Mouse (Mus musculus) kidney, postnatal 4 days (tissue): ENCODE measurements around the gene Smim27.

Experiments used
- DNase-seq, 2 experiments: peaks; one replicate each; pipeline ENCODE4 v3.0.0; 2021; ENCODE audit warnings: mixed read lengths in 2 of 2

Smim27 gene

GRCm38 (mm10) chr4:40269430-40270032, at the start of gene Smim27, which contains the start of gene Topors:
Gene Smim27 (plus strand): TSS chr4:40269579.
Gene Topors (minus strand): TSS chr4:40269850.
- DNase-seq = peak; percentile 95 to 97

GRCm38 (mm10) chr4:40220437-40220836, 48.9 kb upstream of the Smim27 start:
- no peak for DNase-seq

GRCm38 (mm10) chr4:40221004-40221760, 48.2 kb upstream of the Smim27 start:
- DNase-seq = no peak

GRCm38 (mm10) chr4:40221876-40222585, 47.3 kb upstream of the Smim27 start:
- DNase-seq = no peak

- no peak for DNase-seq
Observed at GRCm38 (mm10) chr4:40226095-40226494, 43.3 kb upstream of the Smim27 start.

- DNase-seq = no peak
Observed at GRCm38 (mm10) chr4:40227131-40227530, 42.2 kb upstream of the Smim27 start.

GRCm38 (mm10) chr4:40227886-40228285, 41.5 kb upstream of the Smim27 start:
- no peak for DNase-seq

GRCm38 (mm10) chr4:40229723-40230122, 39.7 kb upstream of the Smim27 start:
- no peak for DNase-seq

GRCm38 (mm10) chr4:40233062-40233664, 36.2 kb upstream of the Smim27 start:
- DNase-seq = no peak

- no peak for DNase-seq
Observed at GRCm38 (mm10) chr4:40234256-40234655, 35.1 kb upstream of the Smim27 start.

GRCm38 (mm10) chr4:40236829-40237228, 32.5 kb upstream of the Smim27 start:
- DNase-seq = no peak

- peak; percentile 73 to 83 for DNase-seq
Observed at GRCm38 (mm10) chr4:40238483-40239408, 30.6 kb upstream of the Smim27 start.

- peak; percentile 41 to 65 for DNase-seq
Observed at GRCm38 (mm10) chr4:40239409-40240271, 29.7 kb upstream of the Smim27 start, which contains the start of gene Ddx58. Gene Ddx58 (minus strand): TSS chr4:40239828.

- DNase-seq = no peak
Observed at GRCm38 (mm10) chr4:40240272-40240744, 29.1 kb upstream of the Smim27 start.

- DNase-seq = no peak
Observed at GRCm38 (mm10) chr4:40241928-40242327, 27.5 kb upstream of the Smim27 start.

- DNase-seq = no peak
Observed at GRCm38 (mm10) chr4:40243006-40243405, 26.4 kb upstream of the Smim27 start.

- no peak for DNase-seq
Observed at GRCm38 (mm10) chr4:40244035-40244434, 25.3 kb upstream of the Smim27 start.

GRCm38 (mm10) chr4:40250984-40251383, 18.4 kb upstream of the Smim27 start:
- no peak for DNase-seq

- no peak for DNase-seq
Observed at GRCm38 (mm10) chr4:40253766-40254165, 15.6 kb upstream of the Smim27 start.

- no peak for DNase-seq
Observed at GRCm38 (mm10) chr4:40254385-40255103, 14.8 kb upstream of the Smim27 start.
